Mouse (Mus musculus) liver, embryonic 16.5 days (tissue): ENCODE data around the gene Tiam2. TPM values are rescaled to one million over a fixed set of nuclear protein-coding genes. Genes with fewer than 3 reads are reported as not detected.

Experiments
- ATAC-seq: fragments of 200-750 bp; cut with Nextera tagmentation; 2 replicates; pipeline ENCODE4 v1.8.0; 2017; ENCODE audit warnings: low read depth, mild to moderate bottlenecking, moderate number of reproducible peaks, moderate library complexity
- H3K27ac ChIP-seq: fragments of 300-500 bp; sonication (generic); 2 replicates; pipeline ENCODE4 v1.5.1; 2014; ENCODE audit warnings: mild to moderate bottlenecking, low read length
- H3K27me3 ChIP-seq: fragments of 300-500 bp; sonication (generic); 2 replicates; pipeline ENCODE4 v1.6.1; 2014; ENCODE audit warnings: low read depth, low read length, mixed read lengths; ENCODE audit not compliant: control insufficient read depth, insufficient read depth
- H3K36me3 ChIP-seq: fragments of 300-500 bp; sonication (generic); 2 replicates; pipeline ENCODE4 v1.6.1; 2014; ENCODE audit warnings: mild to moderate bottlenecking; ENCODE audit not compliant: control insufficient read depth, insufficient read depth
- H3K4me1 ChIP-seq: fragments of 300-500 bp; sonication (generic); 2 replicates; pipeline ENCODE4 v1.6.1; 2014; ENCODE audit warnings: low read depth, low read length, mixed read lengths; ENCODE audit not compliant: control insufficient read depth
- H3K4me2 ChIP-seq: fragments of 300-500 bp; sonication (generic); 2 replicates; pipeline ENCODE4 v1.6.1; 2014; ENCODE audit warnings: low read depth, low read length, mixed read lengths
- H3K4me3 ChIP-seq: fragments of 300-500 bp; sonication (generic); 2 replicates; pipeline ENCODE4 v1.5.1; 2014; ENCODE audit warnings: low read depth, mild to moderate bottlenecking, low read length
- H3K9ac ChIP-seq: fragments of 300-500 bp; sonication (generic); 2 replicates; pipeline ENCODE4 v1.6.1; 2014; ENCODE audit warnings: low read depth, low read length
- H3K9me3 ChIP-seq: fragments of 300-500 bp; sonication (generic); replicated peaks from 2 replicates; pipeline ENCODE4 v1.6.1; 2016; ENCODE audit warnings: low read length; ENCODE audit not compliant: control insufficient read depth
- WGBS: fragments of 180-500 bp; shearing (Covaris S2); extraction: QIAGEN DNeasy Blood & Tissue Kit; methylation state at CpG from one replicate; pipeline ENCODE4 v1.1.7; 2014; ENCODE audit not compliant: insufficient replicate concordance; 5-methylcytosine and 5-hydroxymethylcytosine counted together
- polyA plus RNA-seq: library from polyadenylated mRNA; unstranded; fragments of >200 nt; fragmentation: Nextera tagmentation; extraction: Ambion mirVana; gene quantifications from 2 replicates; pipeline ENCODE4 v1.2.1, GENCODE M21; 2015

Gene Tiam2
- polyA plus RNA-seq, 1 experiment from 2014 or later = 0.86 TPM

GRCm38 (mm10) chr17:3396881-3397281 lies 70.5 kb downstream of the Tiam2 start:
- no peak overlapping the region for H3K4me2 ChIP-seq
- no peak overlapping the region for H3K4me3 ChIP-seq
- 36% methylated on average over 12 of the region's 12 CpGs for WGBS
- no peak for ATAC-seq
- H3K27ac ChIP-seq = no peak overlapping the region
- H3K9me3 ChIP-seq = no peaks in the 10 kb centered on the region
- H3K27me3 ChIP-seq = no peaks in the 10 kb centered on the region
- no peaks in the 10 kb centered on the region for H3K36me3 ChIP-seq
- no peaks in the 10 kb centered on the region for H3K4me1 ChIP-seq
- H3K9ac ChIP-seq = no peak overlapping the region

- H3K27me3 ChIP-seq = no peaks in the 10 kb centered on the region
- no peak for ATAC-seq
- WGBS = 54% methylated on average over 5 of the region's 5 CpGs
These were observed 71.5 kb downstream of the Tiam2 start for GRCm38 (mm10) chr17:3397836-3398235.

GRCm38 (mm10) chr17:3405350-3406073 lies 79.1 kb downstream of the Tiam2 start:
- no peak for ATAC-seq
- Histone ChIP-seq H3K27ac (no peak overlapping the region), H3K27me3 (no peaks in the 10 kb centered on the region), H3K4me2 (no peak overlapping the region), H3K9me3 (no peaks in the 10 kb centered on the region), H3K36me3 (no peaks in the 10 kb centered on the region), H3K9ac (no peak overlapping the region), H3K4me3 (no peak overlapping the region), H3K4me1 (no peaks in the 10 kb centered on the region)
- 52% methylated on average over 9 of the region's 9 CpGs for WGBS

More at GRCm38 (mm10) chr17:3397836-3398235, 71.5 kb downstream of the Tiam2 start:
- no peaks in the 10 kb centered on the region for H3K9me3 ChIP-seq
- H3K27ac ChIP-seq = no peak overlapping the region
- H3K4me2 ChIP-seq = no peak overlapping the region
- no peaks in the 10 kb centered on the region for H3K4me1 ChIP-seq
- H3K9ac ChIP-seq = no peak overlapping the region
- H3K4me3 ChIP-seq = no peak overlapping the region
- no peaks in the 10 kb centered on the region for H3K36me3 ChIP-seq

- WGBS = 12% methylated on average over 1 of the region's 1 CpGs
- ATAC-seq = no peak
- no peak overlapping the region for H3K4me2 ChIP-seq
- H3K4me3 ChIP-seq = no peak overlapping the region
- no peaks in the 10 kb centered on the region for H3K27me3 ChIP-seq
- no peak overlapping the region for H3K9ac ChIP-seq
- H3K36me3 ChIP-seq = no peaks in the 10 kb centered on the region
- no peak overlapping the region for H3K27ac ChIP-seq
- H3K9me3 ChIP-seq = no peaks in the 10 kb centered on the region
- H3K4me1 ChIP-seq = no peaks in the 10 kb centered on the region
These were observed 80.7 kb downstream of the Tiam2 start for GRCm38 (mm10) chr17:3407051-3407450.

- Histone ChIP-seq H3K27ac (no peak overlapping the region), H3K4me1 (no peaks in the 10 kb centered on the region), H3K9ac (no peak overlapping the region), H3K27me3 (no peaks in the 10 kb centered on the region), H3K4me3 (no peak overlapping the region), H3K4me2 (no peak overlapping the region), H3K36me3 (no peaks in the 10 kb centered on the region), H3K9me3 (no peaks in the 10 kb centered on the region)
- no peak for ATAC-seq
- WGBS = 53% methylated on average over 2 of the region's 2 CpGs
These were observed 83.9 kb downstream of the Tiam2 start for GRCm38 (mm10) chr17:3410307-3410706.

- Histone ChIP-seq H3K4me1 (no peaks in the 10 kb centered on the region), H3K27me3 (no peaks in the 10 kb centered on the region), H3K36me3 (no peaks in the 10 kb centered on the region), H3K9ac (no peak overlapping the region), H3K27ac (no peak overlapping the region), H3K9me3 (no peaks in the 10 kb centered on the region), H3K4me2 (no peak overlapping the region), H3K4me3 (no peak overlapping the region)
- WGBS = 60% methylated on average over 4 of the region's 4 CpGs
- no peak for ATAC-seq
These were observed 86.4 kb downstream of the Tiam2 start for GRCm38 (mm10) chr17:3412771-3413170.

GRCm38 (mm10) chr17:3415580-3415979 lies 89.2 kb downstream of the Tiam2 start:
- 62% methylated on average over 3 of the region's 3 CpGs for WGBS
- no peak for ATAC-seq
- no peaks in the 10 kb centered on the region for H3K9me3 ChIP-seq
- no peak overlapping the region for H3K4me2 ChIP-seq
- no peaks in the 10 kb centered on the region for H3K27me3 ChIP-seq
- no peaks in the 10 kb centered on the region for H3K4me1 ChIP-seq
- no peak overlapping the region for H3K4me3 ChIP-seq
- H3K27ac ChIP-seq = no peak overlapping the region
- H3K36me3 ChIP-seq = no peaks in the 10 kb centered on the region
- H3K9ac ChIP-seq = no peak overlapping the region

GRCm38 (mm10) chr17:3416401-3416800 lies 90.0 kb downstream of the Tiam2 start:
- no peak overlapping the region for H3K4me3 ChIP-seq
- WGBS = 40% methylated on average over 3 of the region's 3 CpGs
- H3K4me2 ChIP-seq = no peak overlapping the region
- H3K36me3 ChIP-seq = no peaks in the 10 kb centered on the region
- no peak for ATAC-seq
- no peaks in the 10 kb centered on the region for H3K9me3 ChIP-seq
- H3K4me1 ChIP-seq = no peaks in the 10 kb centered on the region
- H3K9ac ChIP-seq = no peak overlapping the region
- no peaks in the 10 kb centered on the region for H3K27me3 ChIP-seq
- H3K27ac ChIP-seq = no peak overlapping the region

GRCm38 (mm10) chr17:3419368-3419928 lies 93.1 kb downstream of the Tiam2 start:
- Histone ChIP-seq H3K27me3 (no peaks in the 10 kb centered on the region), H3K36me3 (no peaks in the 10 kb centered on the region)

More at GRCm38 (mm10) chr17:3419368-3419928, 93.1 kb downstream of the Tiam2 start:
- Histone ChIP-seq H3K27ac (no peak overlapping the region), H3K9ac (no peak overlapping the region), H3K4me1 (no peaks in the 10 kb centered on the region), H3K4me2 (no peak overlapping the region), H3K9me3 (no peaks in the 10 kb centered on the region), H3K4me3 (no peak overlapping the region)
- no peak for ATAC-seq
- 52% methylated on average over 10 of the region's 10 CpGs for WGBS
